Mouse (Mus musculus) midbrain, embryonic 14.5 days (tissue): ENCODE results near the gene Tubb3. TPM values are rescaled to one million over a fixed set of nuclear protein-coding genes. Genes with fewer than 3 reads are reported as not detected.
"Not testable (repeated sequence)": the region's sequence is repeated elsewhere in the genome, so short reads cannot be mapped to it uniquely, and the experiment has no call there.

ENCODE experiments used
- ATAC-seq: fragments of 200-750 bp; cut with Nextera tagmentation; 2 replicates; pipeline ENCODE4 v1.8.0; 2017; ENCODE audit warnings: moderate number of reproducible peaks, moderate library complexity; ENCODE audit not compliant: low FRiP score, low TSS enrichment
- DNase-seq: peaks from one replicate; pipeline ENCODE4 v3.0.0-alpha.2; 2015
- H3K27ac ChIP-seq: fragments of 300-500 bp; sonication (generic); replicated peaks from 2 replicates; pipeline ENCODE4 v1.5.1; 2014; ENCODE audit warnings: mild to moderate bottlenecking, low read depth, low read length, moderate library complexity
- H3K27me3 ChIP-seq: fragments of 300-500 bp; sonication (generic); 2 replicates; pipeline ENCODE4 v1.6.1; 2014; ENCODE audit warnings: low read length, control low read depth, mixed read lengths; ENCODE audit not compliant: control insufficient read depth, insufficient read depth
- H3K36me3 ChIP-seq: fragments of 300-500 bp; sonication (generic); 2 replicates; pipeline ENCODE4 v1.6.1; 2014; ENCODE audit warnings: low read length, control low read depth; ENCODE audit not compliant: control insufficient read depth, insufficient read depth
- H3K4me1 ChIP-seq: fragments of 300-500 bp; sonication (generic); 2 replicates; pipeline ENCODE4 v1.6.1; 2014; ENCODE audit warnings: mild to moderate bottlenecking, antibody characterized with exemption, low read length, control low read depth; ENCODE audit not compliant: control insufficient read depth, insufficient read depth
- H3K4me2 ChIP-seq: fragments of 300-500 bp; sonication (generic); 2 replicates; pipeline ENCODE4 v1.6.1; 2014; ENCODE audit warnings: mild to moderate bottlenecking, low read length, moderate library complexity
- H3K4me3 ChIP-seq: fragments of 300-500 bp; sonication (generic); replicated peaks from 2 replicates; pipeline ENCODE4 v1.5.1; 2014; ENCODE audit warnings: low read depth, low read length
- H3K9ac ChIP-seq: fragments of 300-500 bp; sonication (generic); replicated peaks from 2 replicates; pipeline ENCODE4 v1.6.1; 2014; ENCODE audit warnings: mild to moderate bottlenecking, low read length, moderate library complexity
- H3K9me3 ChIP-seq: fragments of 300-500 bp; sonication (generic); 2 replicates; pipeline ENCODE4 v1.6.1; 2016; ENCODE audit warnings: low read length, control low read depth, mixed read lengths; ENCODE audit not compliant: control insufficient read depth
- WGBS: fragments of 180-500 bp; shearing (Covaris S2); extraction: QIAGEN DNeasy Blood & Tissue Kit; methylation state at CpG from one replicate; pipeline ENCODE4 v1.1.7; 2014; 5-methylcytosine and 5-hydroxymethylcytosine counted together
- polyA plus RNA-seq: library from polyadenylated mRNA; unstranded; fragments of >200 nt; fragmentation: Nextera tagmentation; extraction: Ambion mirVana; gene quantifications from 2 replicates; pipeline ENCODE4 v1.2.1, GENCODE M21; 2014

Gene Tubb3
- polyA plus RNA-seq, 1 experiment from 2014 or later, result 2,035 TPM

- no peak for DNase-seq
- 97% methylated on average over 27 of the region's 27 CpGs for WGBS
- no peak for ATAC-seq
These were observed 15.6 kb downstream of the Tubb3 start for GRCm38 (mm10) chr8:123426511-123427509.

GRCm38 (mm10) chr8:123427639-123428275 lies 16.5 kb downstream of the Tubb3 start:
- H3K27ac ChIP-seq, result no peak overlapping the region
- no peak overlapping the region for H3K4me3 ChIP-seq
- no peak overlapping the region for H3K4me2 ChIP-seq
- peaks cover 40% of the 10 kb centered on the region for H3K9me3 ChIP-seq
- H3K9ac ChIP-seq, result no peak overlapping the region
- peaks cover 9% of the 10 kb centered on the region for H3K36me3 ChIP-seq
- WGBS, result 96% methylated on average over 24 of the region's 24 CpGs
- DNase-seq (no peak), ATAC-seq (no peak)
- no peaks in the 10 kb centered on the region for H3K4me1 ChIP-seq
- H3K27me3 ChIP-seq, result no peaks in the 10 kb centered on the region

More at GRCm38 (mm10) chr8:123426511-123427509, 15.6 kb downstream of the Tubb3 start:
- Histone ChIP-seq H3K27me3 (no peaks in the 10 kb centered on the region), H3K4me2 (no peak overlapping the region), H3K36me3 (peaks cover 18% of the 10 kb centered on the region), H3K9ac (no peak overlapping the region), H3K4me1 (no peaks in the 10 kb centered on the region), H3K4me3 (no peak overlapping the region), H3K9me3 (peaks cover 32% of the 10 kb centered on the region), H3K27ac (no peak overlapping the region)

- Histone ChIP-seq H3K4me1 (no peaks in the 10 kb centered on the region), H3K9ac (no peak overlapping the region), H3K27me3 (no peaks in the 10 kb centered on the region), H3K36me3 (peaks cover 2% of the 10 kb centered on the region; the same call in 1 of the 2 replicates), H3K4me3 (no peak overlapping the region), H3K9me3 (peaks cover 43% of the 10 kb centered on the region), H3K4me2 (no peak overlapping the region), H3K27ac (no peak overlapping the region)
- no peak for DNase-seq
- 98% methylated on average over 29 of the region's 29 CpGs for WGBS
- no peak for ATAC-seq
These were observed 17.2 kb downstream of the Tubb3 start for GRCm38 (mm10) chr8:123428343-123428893.

GRCm38 (mm10) chr8:123428939-123429721 lies 17.9 kb downstream of the Tubb3 start:
- H3K4me2 ChIP-seq, result no peak overlapping the region
- WGBS, result 95% methylated on average over 23 of the region's 23 CpGs
- no peak overlapping the region for H3K27ac ChIP-seq
- no peak overlapping the region for H3K9ac ChIP-seq
- no peaks in the 10 kb centered on the region for H3K36me3 ChIP-seq
- H3K4me1 ChIP-seq, result no peaks in the 10 kb centered on the region
- ATAC-seq, result no peak
- DNase-seq, result no peak
- H3K9me3 ChIP-seq, result peaks cover 43% of the 10 kb centered on the region
- H3K27me3 ChIP-seq, result no peaks in the 10 kb centered on the region
- H3K4me3 ChIP-seq, result no peak overlapping the region

GRCm38 (mm10) chr8:123429722-123430013 lies 18.4 kb downstream of the Tubb3 start:
- H3K27me3 ChIP-seq, DNase-seq, H3K4me1 ChIP-seq, H3K4me2 ChIP-seq, H3K36me3 ChIP-seq, H3K27ac ChIP-seq, H3K9ac ChIP-seq, ATAC-seq, H3K4me3 ChIP-seq: not testable (repeated sequence)
- peaks cover 43% of the 10 kb centered on the region for H3K9me3 ChIP-seq
- 97% methylated on average over 15 of the region's 15 CpGs for WGBS

GRCm38 (mm10) chr8:123430936-123431335 lies 19.7 kb downstream of the Tubb3 start:
- H3K4me1 ChIP-seq, DNase-seq, H3K27me3 ChIP-seq, H3K4me2 ChIP-seq, H3K27ac ChIP-seq, H3K9ac ChIP-seq, ATAC-seq, H3K36me3 ChIP-seq, H3K4me3 ChIP-seq: not testable (repeated sequence)
- H3K9me3 ChIP-seq, result peaks cover 43% of the 10 kb centered on the region
- 91% methylated on average over 8 of the region's 8 CpGs for WGBS

GRCm38 (mm10) chr8:123431616-123432365 lies 20.6 kb downstream of the Tubb3 start:
- Histone ChIP-seq H3K9ac (no peak overlapping the region), H3K4me1 (no peaks in the 10 kb centered on the region), H3K36me3 (no peaks in the 10 kb centered on the region), H3K27me3 (no peaks in the 10 kb centered on the region), H3K9me3 (peaks cover 38% of the 10 kb centered on the region), H3K27ac (no peak overlapping the region), H3K4me2 (no peak overlapping the region), H3K4me3 (no peak overlapping the region)
- ATAC-seq, result no peak
- no peak for DNase-seq
- WGBS, result 96% methylated on average over 25 of the region's 25 CpGs

GRCm38 (mm10) chr8:123432381-123432780 lies 21.2 kb downstream of the Tubb3 start:
- DNase-seq (no peak), ATAC-seq (no peak)
- Histone ChIP-seq H3K9me3 (peaks cover 32% of the 10 kb centered on the region), H3K4me3 (no peak overlapping the region), H3K4me2 (no peak overlapping the region), H3K9ac (no peak overlapping the region), H3K27me3 (no peaks in the 10 kb centered on the region), H3K27ac (no peak overlapping the region), H3K36me3 (no peaks in the 10 kb centered on the region), H3K4me1 (no peaks in the 10 kb centered on the region)
- 96% methylated on average over 16 of the region's 16 CpGs for WGBS
